Mouse (Mus musculus): ENCODE measurements at regions not wholly inside any gene's neighbourhood (a gene's known extent, or its start where the extent isn't known, plus 50 kb on each side); places are given as distances from the start of the nearest gene placed in this dataset.

- Histone ChIP-seq H3K27me3 (ENCODE audit: control insufficient read depth, insufficient read depth, low read length) (no peaks in the 10 kb centered on the region), H3K4me1 (ENCODE audit: control insufficient read depth, insufficient read depth, low read length) (peaks cover 5% of the 10 kb centered on the region), H3K9me3 (replicated peaks; ENCODE audit: control insufficient read depth, low read length) (no peaks in the 10 kb centered on the region), H3K9ac (ENCODE audit: low read depth, low read length) (no peak overlapping the region), H3K4me3 (ENCODE audit: low read depth, low read length) (no peak overlapping the region), H3K27ac (ENCODE audit: low read depth, low read length) (no peak overlapping the region), H3K36me3 (ENCODE audit: control insufficient read depth, insufficient read depth, low read length) (no peaks in the 10 kb centered on the region), H3K4me2 (no peak overlapping the region)
- WGBS (ENCODE audit: insufficient replicate concordance), result 65% methylated on average over 2 of the region's 2 CpGs
- ATAC-seq (replicated peaks; ENCODE audit: insufficient number of reproducible peaks, low FRiP score, low TSS enrichment), result no peak
Measured at GRCm38 (mm10) chr17:64920236-64920635, 84.4 kb upstream of the 4930583I09Rik start.

- no peaks in the 10 kb centered on the region for H3K9me3 ChIP-seq (replicated peaks; ENCODE audit: control insufficient read depth, low read length)
- H3K27ac ChIP-seq (ENCODE audit: low read depth, low read length), result no peak overlapping the region
- ATAC-seq (replicated peaks; ENCODE audit: insufficient number of reproducible peaks, low FRiP score, low TSS enrichment), result no peak
- H3K9ac ChIP-seq (ENCODE audit: low read depth, low read length), result no peak overlapping the region
- no peak overlapping the region for H3K4me3 ChIP-seq (ENCODE audit: low read depth, low read length)
- H3K27me3 ChIP-seq (ENCODE audit: control insufficient read depth, insufficient read depth, low read length), result no peaks in the 10 kb centered on the region
- H3K4me1 ChIP-seq (ENCODE audit: control insufficient read depth, insufficient read depth, low read length), result peaks cover 5% of the 10 kb centered on the region
- no peak overlapping the region for H3K4me2 ChIP-seq
- no peaks in the 10 kb centered on the region for H3K36me3 ChIP-seq (ENCODE audit: control insufficient read depth, insufficient read depth, low read length)
- WGBS (ENCODE audit: insufficient replicate concordance), result 85% methylated on average over 4 of the region's 4 CpGs
Measured at GRCm38 (mm10) chr17:64917830-64918229, 82.0 kb upstream of the 4930583I09Rik start.

GRCm38 (mm10) chr17:64916657-64917056, 80.8 kb upstream of the 4930583I09Rik start:
- no peaks in the 10 kb centered on the region for H3K36me3 ChIP-seq (ENCODE audit: control insufficient read depth, insufficient read depth, low read length)
- no peak overlapping the region for H3K4me2 ChIP-seq
- H3K4me1 ChIP-seq (ENCODE audit: control insufficient read depth, insufficient read depth, low read length), result no peaks in the 10 kb centered on the region
- H3K27ac ChIP-seq (ENCODE audit: low read depth, low read length), result no peak overlapping the region
- H3K4me3 ChIP-seq (ENCODE audit: low read depth, low read length), result no peak overlapping the region
- no peaks in the 10 kb centered on the region for H3K9me3 ChIP-seq (replicated peaks; ENCODE audit: control insufficient read depth, low read length)
- ATAC-seq (replicated peaks; ENCODE audit: insufficient number of reproducible peaks, low FRiP score, low TSS enrichment), result no peak
- no peak overlapping the region for H3K9ac ChIP-seq (ENCODE audit: low read depth, low read length)
- no peaks in the 10 kb centered on the region for H3K27me3 ChIP-seq (ENCODE audit: control insufficient read depth, insufficient read depth, low read length)
- WGBS (ENCODE audit: insufficient replicate concordance), result 63% methylated on average over 6 of the region's 6 CpGs

GRCm38 (mm10) chr17:64915708-64916107, 79.8 kb upstream of the 4930583I09Rik start:
- 51% methylated on average over 3 of the region's 3 CpGs for WGBS (ENCODE audit: insufficient replicate concordance)
- Histone ChIP-seq H3K27ac (ENCODE audit: low read depth, low read length) (no peak overlapping the region), H3K36me3 (ENCODE audit: control insufficient read depth, insufficient read depth, low read length) (no peaks in the 10 kb centered on the region), H3K4me2 (no peak overlapping the region), H3K27me3 (ENCODE audit: control insufficient read depth, insufficient read depth, low read length) (no peaks in the 10 kb centered on the region), H3K4me1 (ENCODE audit: control insufficient read depth, insufficient read depth, low read length) (no peaks in the 10 kb centered on the region), H3K9me3 (replicated peaks; ENCODE audit: control insufficient read depth, low read length) (no peaks in the 10 kb centered on the region), H3K4me3 (ENCODE audit: low read depth, low read length) (no peak overlapping the region), H3K9ac (ENCODE audit: low read depth, low read length) (no peak overlapping the region)
- no peak for ATAC-seq (replicated peaks; ENCODE audit: insufficient number of reproducible peaks, low FRiP score, low TSS enrichment)

GRCm38 (mm10) chr17:64915025-64915424, 79.2 kb upstream of the 4930583I09Rik start:
- Histone ChIP-seq H3K9me3 (replicated peaks; ENCODE audit: control insufficient read depth, low read length) (no peaks in the 10 kb centered on the region), H3K27ac (ENCODE audit: low read depth, low read length) (no peak overlapping the region), H3K36me3 (ENCODE audit: control insufficient read depth, insufficient read depth, low read length) (no peaks in the 10 kb centered on the region), H3K4me3 (ENCODE audit: low read depth, low read length) (no peak overlapping the region), H3K27me3 (ENCODE audit: control insufficient read depth, insufficient read depth, low read length) (no peaks in the 10 kb centered on the region), H3K9ac (ENCODE audit: low read depth, low read length) (no peak overlapping the region), H3K4me1 (ENCODE audit: control insufficient read depth, insufficient read depth, low read length) (no peaks in the 10 kb centered on the region), H3K4me2 (no peak overlapping the region)
- 55% methylated on average over 4 of the region's 4 CpGs for WGBS (ENCODE audit: insufficient replicate concordance)
- no peak for ATAC-seq (replicated peaks; ENCODE audit: insufficient number of reproducible peaks, low FRiP score, low TSS enrichment)

GRCm38 (mm10) chr17:64914302-64914701, 78.4 kb upstream of the 4930583I09Rik start:
- Histone ChIP-seq H3K4me3 (ENCODE audit: low read depth, low read length) (no peak overlapping the region), H3K4me2 (no peak overlapping the region), H3K4me1 (ENCODE audit: control insufficient read depth, insufficient read depth, low read length) (no peaks in the 10 kb centered on the region), H3K9me3 (replicated peaks; ENCODE audit: control insufficient read depth, low read length) (no peaks in the 10 kb centered on the region), H3K9ac (ENCODE audit: low read depth, low read length) (no peak overlapping the region), H3K27ac (ENCODE audit: low read depth, low read length) (no peak overlapping the region), H3K27me3 (ENCODE audit: control insufficient read depth, insufficient read depth, low read length) (no peaks in the 10 kb centered on the region), H3K36me3 (ENCODE audit: control insufficient read depth, insufficient read depth, low read length) (no peaks in the 10 kb centered on the region)
- 55% methylated on average over 8 of the region's 8 CpGs for WGBS (ENCODE audit: insufficient replicate concordance)
- no peak for ATAC-seq (replicated peaks; ENCODE audit: insufficient number of reproducible peaks, low FRiP score, low TSS enrichment)

GRCm38 (mm10) chr17:64908671-64909070, 72.8 kb upstream of the 4930583I09Rik start:
- Histone ChIP-seq H3K27ac (ENCODE audit: low read depth, low read length) (no peak overlapping the region), H3K4me3 (ENCODE audit: low read depth, low read length) (no peak overlapping the region), H3K27me3 (ENCODE audit: control insufficient read depth, insufficient read depth, low read length) (no peaks in the 10 kb centered on the region), H3K4me2 (no peak overlapping the region), H3K36me3 (ENCODE audit: control insufficient read depth, insufficient read depth, low read length) (no peaks in the 10 kb centered on the region), H3K9ac (ENCODE audit: low read depth, low read length) (no peak overlapping the region), H3K9me3 (replicated peaks; ENCODE audit: control insufficient read depth, low read length) (no peaks in the 10 kb centered on the region), H3K4me1 (ENCODE audit: control insufficient read depth, insufficient read depth, low read length) (no peaks in the 10 kb centered on the region)
- 68% methylated on average over 1 of the region's 1 CpGs for WGBS (ENCODE audit: insufficient replicate concordance)
- no peak for ATAC-seq (replicated peaks; ENCODE audit: insufficient number of reproducible peaks, low FRiP score, low TSS enrichment)

- H3K4me2 ChIP-seq, result no peak overlapping the region
- H3K27me3 ChIP-seq (ENCODE audit: control insufficient read depth, insufficient read depth, low read length), result no peaks in the 10 kb centered on the region
- no peaks in the 10 kb centered on the region for H3K9me3 ChIP-seq (replicated peaks; ENCODE audit: control insufficient read depth, low read length)
- H3K4me1 ChIP-seq (ENCODE audit: control insufficient read depth, insufficient read depth, low read length), result no peaks in the 10 kb centered on the region; the same call in 1 of the 2 replicates
- H3K36me3 ChIP-seq (ENCODE audit: control insufficient read depth, insufficient read depth, low read length), result no peaks in the 10 kb centered on the region
- 58% methylated on average over 17 of the region's 17 CpGs for WGBS (ENCODE audit: insufficient replicate concordance)
- H3K4me3 ChIP-seq (ENCODE audit: low read depth, low read length), result no peak overlapping the region
- H3K27ac ChIP-seq (ENCODE audit: low read depth, low read length), result no peak overlapping the region
- ATAC-seq (replicated peaks; ENCODE audit: insufficient number of reproducible peaks, low FRiP score, low TSS enrichment), result no peak
- no peak overlapping the region for H3K9ac ChIP-seq (ENCODE audit: low read depth, low read length)
Measured at GRCm38 (mm10) chr17:64901721-64902623, 66.1 kb upstream of the 4930583I09Rik start.

GRCm38 (mm10) chr17:64897473-64897872, 61.6 kb upstream of the 4930583I09Rik start:
- no peak overlapping the region for H3K9ac ChIP-seq (ENCODE audit: low read depth, low read length)
- no peaks in the 10 kb centered on the region for H3K27me3 ChIP-seq (ENCODE audit: control insufficient read depth, insufficient read depth, low read length)
- no peaks in the 10 kb centered on the region; the same call in 1 of the 2 replicates for H3K4me1 ChIP-seq (ENCODE audit: control insufficient read depth, insufficient read depth, low read length)
- WGBS (ENCODE audit: insufficient replicate concordance), result 89% methylated on average over 1 of the region's 1 CpGs
- no peaks in the 10 kb centered on the region for H3K36me3 ChIP-seq (ENCODE audit: control insufficient read depth, insufficient read depth, low read length)
- no peaks in the 10 kb centered on the region for H3K9me3 ChIP-seq (replicated peaks; ENCODE audit: control insufficient read depth, low read length)
- no peak for ATAC-seq (replicated peaks; ENCODE audit: insufficient number of reproducible peaks, low FRiP score, low TSS enrichment)
- H3K4me2 ChIP-seq, result no peak overlapping the region
- no peak overlapping the region for H3K4me3 ChIP-seq (ENCODE audit: low read depth, low read length)
- no peak overlapping the region for H3K27ac ChIP-seq (ENCODE audit: low read depth, low read length)
